Mouse (Mus musculus) ovary, postnatal 36 days (tissue): Measurements from ENCODE around the gene Yipf1.

ENCODE experiments used
- DNase-seq: peaks from one replicate; pipeline ENCODE4 v3.0.0; 2022; ENCODE audit warnings: low spot score, mixed read lengths

Yipf1 gene

GRCm38 (mm10) chr4:107313690-107314478 is at the start of gene Yipf1:
TSS of gene Yipf1 (plus strand) at chr4:107314363.
- peak; percentile 88 for DNase-seq

- no peak for DNase-seq
These were observed 40.5 kb upstream of the Yipf1 start for GRCm38 (mm10) chr4:107273683-107274082.

GRCm38 (mm10) chr4:107274511-107274910 is 39.7 kb upstream of the Yipf1 start:
- no peak for DNase-seq

- DNase-seq = no peak
These were observed 35.9 kb upstream of the Yipf1 start for GRCm38 (mm10) chr4:107278188-107278707.

- DNase-seq = no peak
These were observed 33.2 kb upstream of the Yipf1 start for GRCm38 (mm10) chr4:107280843-107281475.

- no peak for DNase-seq
These were observed 28.5 kb upstream of the Yipf1 start for GRCm38 (mm10) chr4:107285446-107286200.

- no peak for DNase-seq
These were observed 27.8 kb upstream of the Yipf1 start for GRCm38 (mm10) chr4:107286386-107286785.

GRCm38 (mm10) chr4:107287517-107287916 is 26.6 kb upstream of the Yipf1 start:
- no peak for DNase-seq

GRCm38 (mm10) chr4:107291611-107292272 is 22.4 kb upstream of the Yipf1 start:
- DNase-seq = no peak

- no peak for DNase-seq
These were observed 21.9 kb upstream of the Yipf1 start for GRCm38 (mm10) chr4:107292273-107292662.

GRCm38 (mm10) chr4:107298071-107298606 is 16.0 kb upstream of the Yipf1 start:
- no peak for DNase-seq

GRCm38 (mm10) chr4:107299779-107300340 is 14.3 kb upstream of the Yipf1 start:
- no peak for DNase-seq

- no peak for DNase-seq
These were observed 13.8 kb upstream of the Yipf1 start for GRCm38 (mm10) chr4:107300371-107300770.

- no peak for DNase-seq
These were observed 13.1 kb upstream of the Yipf1 start for GRCm38 (mm10) chr4:107300902-107301555.

- DNase-seq = no peak
These were observed 11.9 kb upstream of the Yipf1 start for GRCm38 (mm10) chr4:107302221-107302620.

- no peak for DNase-seq
These were observed 11.3 kb upstream of the Yipf1 start for GRCm38 (mm10) chr4:107302832-107303231.

GRCm38 (mm10) chr4:107303531-107303930 is 10.6 kb upstream of the Yipf1 start:
- no peak for DNase-seq

GRCm38 (mm10) chr4:107306966-107307365 is 7.2 kb upstream of the Yipf1 start, which contains the start of gene Dio1:
TSS of gene Dio1 (minus strand) at chr4:107307169.
- no peak for DNase-seq

GRCm38 (mm10) chr4:107314479-107314805 is 279 bp downstream of the Yipf1 start:
- no peak for DNase-seq

GRCm38 (mm10) chr4:107318646-107319045 is 4.5 kb downstream of the Yipf1 start:
- no peak for DNase-seq

- DNase-seq = no peak
These were observed 6.9 kb downstream of the Yipf1 start for GRCm38 (mm10) chr4:107321041-107321440.
